Mouse (Mus musculus) kidney, adult 9 months (tissue): ENCODE measurements around the gene Dclre1b.
A peak's percentile ranks its signal among the peaks of the same experiment; 100 is the strongest.

Experiments used
- DNase-seq: peaks from one replicate; pipeline ENCODE4 v3.0.0; 2022

Gene Dclre1b

GRCm38 (mm10) chr3:103771531-103772130 is 37.6 kb downstream of the Dclre1b start:
- peak; percentile 92 for DNase-seq

GRCm38 (mm10) chr3:103766789-103767188 is 42.5 kb downstream of the Dclre1b start:
- no peak for DNase-seq

- no peak for DNase-seq
Observed at GRCm38 (mm10) chr3:103759261-103759970, 49.8 kb downstream of the Dclre1b start.

- no peak for DNase-seq
Observed at GRCm38 (mm10) chr3:103758456-103758855, 50.8 kb downstream of the Dclre1b start.

GRCm38 (mm10) chr3:103756920-103757319 is 52.3 kb downstream of the Dclre1b start:
- no peak for DNase-seq

GRCm38 (mm10) chr3:103755351-103755750 is 53.9 kb downstream of the Dclre1b start:
- DNase-seq, result no peak

GRCm38 (mm10) chr3:103751558-103751957 is 57.7 kb downstream of the Dclre1b start:
- DNase-seq, result no peak
